Mouse (Mus musculus) cerebellum, postnatal 14 days (tissue): Measurements from ENCODE around the gene Elobl.
"Not testable (repeated sequence)": the region's sequence is repeated elsewhere in the genome, so short reads cannot be mapped to it uniquely, and the experiment has no call there.

ENCODE experiments used
- DNase-seq, 2 experiments: peaks; one replicate each; pipeline ENCODE4 v3.0.0; 2021; ENCODE audit warnings: mixed read lengths in 2 of 2

Gene Elobl

DNA sequence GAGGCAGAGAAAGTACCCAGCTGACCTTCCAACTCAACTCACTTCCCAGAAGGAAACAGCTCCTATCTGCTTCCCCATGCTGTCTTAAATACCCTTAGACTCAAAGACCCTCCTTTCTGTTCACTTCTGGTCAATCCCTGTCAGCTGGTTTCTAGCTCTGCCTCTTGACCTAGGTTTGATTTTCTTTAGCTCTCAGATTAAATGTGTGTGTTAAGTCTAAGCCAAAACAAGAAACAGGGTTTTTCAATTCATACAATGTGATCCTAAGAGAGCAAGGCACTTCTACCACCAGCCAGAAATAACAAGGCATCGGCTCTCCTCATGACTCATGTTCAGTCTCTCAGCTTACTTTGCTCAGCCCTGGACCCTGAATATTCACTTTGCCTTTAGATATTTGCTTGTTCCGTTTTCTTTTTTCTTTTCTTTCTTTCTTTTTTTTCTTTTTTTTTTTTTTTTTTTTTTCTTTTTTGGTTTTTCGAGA is at the start of gene Elobl:
Gene Elobl (minus strand): TSS at position 51 of the 481 bp plus-strand sequence.
- no peak for DNase-seq

DNA sequence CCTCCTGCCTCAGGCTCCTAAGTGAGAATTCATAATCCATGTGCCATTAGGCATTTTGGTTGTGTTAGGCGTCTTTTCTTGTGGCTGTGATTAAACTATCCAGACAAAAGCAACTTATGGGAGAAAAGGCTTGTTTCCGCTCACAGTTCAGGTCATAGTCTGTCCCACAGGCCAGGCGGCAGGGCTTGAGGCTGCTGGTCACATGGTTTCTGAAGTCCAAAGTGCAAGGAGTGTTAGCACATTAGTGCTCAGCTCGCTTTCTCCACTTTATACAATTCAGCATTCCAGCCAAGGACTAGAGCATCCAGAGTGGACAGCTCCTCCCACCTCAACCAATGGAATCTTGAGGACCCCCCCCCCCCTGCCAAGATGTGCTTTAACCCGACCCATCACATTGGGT is 45.5 kb upstream of the Elobl start:
- DNase-seq = no peak

- no peak for DNase-seq
Measured at GRCm38 (mm10) chr11:89009496-89009895, 42.8 kb upstream of the Elobl start.

DNA sequence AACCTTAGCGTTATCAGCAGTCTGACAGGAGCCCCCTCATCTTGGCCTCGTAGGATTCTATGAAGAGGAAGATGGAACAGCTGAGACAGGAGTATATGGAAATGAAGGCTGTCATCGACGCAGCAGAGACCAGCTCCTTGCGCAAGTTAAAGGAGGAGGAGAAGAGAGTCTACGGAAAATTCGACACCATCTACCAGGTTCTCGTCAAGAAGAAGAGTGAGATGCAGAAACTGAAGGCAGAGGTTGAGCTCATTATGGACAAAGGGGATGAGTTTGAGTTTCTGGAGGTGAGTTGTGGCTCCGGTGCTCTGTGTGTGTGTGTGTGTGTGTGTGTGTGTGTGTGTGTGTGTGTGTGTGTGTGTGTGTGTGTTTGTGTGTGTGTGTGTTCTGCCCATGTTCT is 42.3 kb upstream of the Elobl start:
- no peak for DNase-seq

DNA sequence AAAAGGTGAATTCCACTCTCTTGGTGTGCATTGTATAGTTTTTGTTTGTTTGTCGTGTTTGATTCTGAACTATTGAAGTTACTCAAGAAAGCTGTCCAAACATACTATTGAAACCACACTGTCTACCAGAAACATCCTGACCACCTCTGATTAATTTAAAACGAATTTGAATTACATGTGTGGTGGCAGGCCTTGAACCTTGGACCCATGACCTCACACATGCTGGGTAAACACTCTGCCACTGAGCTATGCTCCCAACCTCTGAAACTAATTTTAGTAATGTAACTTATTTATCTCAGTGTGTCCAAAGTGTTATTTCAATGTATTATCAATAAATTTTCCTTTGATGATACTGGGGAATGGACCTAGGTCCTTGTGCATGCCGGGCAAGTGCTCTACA is 40.9 kb upstream of the Elobl start:
- no peak for DNase-seq

DNA sequence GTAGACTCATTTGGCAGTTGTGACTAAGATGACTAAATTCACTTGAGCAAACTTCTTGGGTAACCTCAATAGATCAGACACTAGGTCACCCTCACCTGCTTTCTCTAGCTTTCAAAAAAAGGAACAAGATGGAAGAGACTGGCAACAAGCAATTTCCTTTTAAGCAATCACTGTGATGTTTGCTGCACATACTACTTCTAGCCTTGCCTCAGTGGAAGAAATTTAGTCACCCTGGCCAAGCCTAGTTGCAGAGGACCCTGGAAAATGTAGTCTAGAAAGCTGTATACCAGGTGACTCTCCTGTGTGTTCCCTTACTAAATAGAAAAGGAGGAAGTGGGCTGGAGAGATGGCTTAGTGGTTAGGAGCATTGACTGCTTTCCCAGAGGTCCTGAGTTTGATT is 39.7 kb upstream of the Elobl start:
- no peak for DNase-seq

DNA sequence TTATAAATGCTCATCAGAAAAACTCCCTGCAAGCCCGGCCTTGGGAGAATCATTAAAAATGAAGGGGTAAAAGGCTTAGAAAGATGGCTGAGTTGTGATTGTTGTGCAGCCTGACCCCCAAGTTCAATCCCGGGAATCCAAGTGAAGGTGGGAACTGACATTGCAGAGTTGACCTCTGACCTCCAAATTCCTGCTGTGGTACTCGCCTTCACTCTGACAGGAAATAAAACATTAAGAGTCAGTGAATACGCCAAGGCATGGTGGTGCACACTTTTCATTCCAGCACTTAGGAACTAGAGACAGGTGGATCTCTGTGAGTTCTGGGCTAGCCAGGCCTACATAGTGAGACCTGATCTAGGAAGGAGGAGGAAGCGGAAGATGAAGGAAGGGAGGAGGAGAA is 38.7 kb upstream of the Elobl start:
- DNase-seq = no peak

DNA sequence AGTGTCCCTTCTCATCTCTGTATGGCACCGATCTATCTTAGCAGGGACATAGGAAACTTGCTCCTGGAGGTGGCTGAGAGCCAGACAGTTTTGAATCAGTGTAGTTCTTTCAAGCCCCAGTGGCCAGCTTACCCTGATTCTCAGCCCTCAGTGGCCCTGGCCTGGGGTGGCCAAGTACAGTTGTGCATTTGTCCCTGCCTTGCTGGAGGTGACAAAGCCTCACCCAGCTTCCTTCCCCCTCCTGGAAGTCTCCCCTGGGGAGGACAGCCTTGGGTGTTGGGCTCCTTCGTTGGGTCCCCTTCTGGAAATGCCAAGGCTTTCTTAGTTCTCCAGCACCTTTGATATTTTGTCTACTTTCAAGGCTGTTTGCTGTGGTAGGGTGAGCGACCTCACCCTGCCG is 37.0 kb upstream of the Elobl start:
- DNase-seq = no peak

DNA sequence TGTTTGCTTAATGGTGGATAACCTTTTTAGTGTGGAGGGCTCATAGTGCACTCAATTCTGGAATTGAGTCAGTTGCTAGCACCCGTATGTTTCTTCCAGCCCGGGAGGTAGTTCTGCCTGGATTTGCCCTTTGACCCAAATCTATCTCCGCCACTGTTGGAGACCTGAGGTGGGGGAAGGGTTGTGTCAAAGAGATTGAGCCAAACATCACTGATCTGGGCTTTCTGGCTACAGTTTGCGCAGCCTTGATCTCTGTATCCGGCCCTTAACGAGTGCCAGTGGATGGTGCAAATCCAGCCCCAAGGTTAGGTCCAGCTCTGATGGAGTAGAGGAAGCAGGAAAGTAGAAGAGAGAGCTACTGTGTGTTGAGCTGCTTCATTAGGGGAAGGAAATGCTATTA is 36.3 kb upstream of the Elobl start:
- no peak for DNase-seq

DNA sequence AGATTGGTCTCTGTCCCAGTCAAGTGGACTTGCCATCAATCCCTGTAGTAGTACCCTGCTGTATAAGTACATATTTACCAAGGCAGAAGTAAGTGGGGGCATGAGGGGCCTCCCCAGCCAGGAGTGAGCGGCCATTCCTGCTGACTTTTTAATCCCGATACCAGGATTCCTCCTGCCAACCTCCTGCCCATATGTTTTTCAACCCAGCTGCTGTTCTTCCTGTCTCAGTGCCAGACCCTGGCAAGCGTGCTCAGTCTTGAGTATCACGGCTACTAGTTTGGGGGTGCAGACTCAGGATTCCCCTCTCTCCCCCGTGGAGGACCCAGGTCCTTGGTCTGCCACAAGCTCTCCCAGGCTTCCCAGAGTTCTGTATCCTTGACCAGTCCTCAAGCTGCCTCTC is 35.9 kb upstream of the Elobl start:
- DNase-seq = peak; percentile 28 to 54

DNA sequence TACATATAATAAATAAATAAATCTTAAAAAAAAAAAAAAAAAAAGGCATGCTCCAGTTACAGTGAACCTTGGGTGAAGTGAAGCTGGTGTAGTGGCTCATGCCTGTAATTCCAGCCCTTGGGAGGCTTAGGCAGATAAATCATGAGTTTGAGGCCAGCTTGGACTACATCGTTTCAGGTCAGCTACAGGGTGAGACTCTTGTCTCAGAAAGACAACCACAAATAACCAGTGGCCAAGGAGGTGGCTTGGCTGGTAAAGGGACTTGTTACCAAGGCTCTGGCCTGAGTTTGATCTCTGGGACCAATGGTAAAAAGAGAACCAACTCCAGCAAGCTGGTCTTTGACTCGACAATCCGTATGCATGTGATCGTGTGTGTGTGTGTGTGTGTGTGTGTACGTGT is 35.3 kb upstream of the Elobl start:
- no peak for DNase-seq

GRCm38 (mm10) chr11:89001569-89001968 is 34.8 kb upstream of the Elobl start:
- no peak for DNase-seq

GRCm38 (mm10) chr11:89000527-89000819 is 33.7 kb upstream of the Elobl start:
- DNase-seq = no peak

- DNase-seq = no peak
Measured at GRCm38 (mm10) chr11:88999723-89000526, 33.2 kb upstream of the Elobl start.

- DNase-seq = peak in 1 of 2 experiments; percentile 28
Measured at GRCm38 (mm10) chr11:88998974-88999722, 32.4 kb upstream of the Elobl start, which contains the start of gene Trim25. TSS of gene Trim25 (plus strand) at chr11:88999376.

- no peak for DNase-seq
Measured at GRCm38 (mm10) chr11:88998406-88998805, 31.7 kb upstream of the Elobl start.

GRCm38 (mm10) chr11:88997343-88997742 is 30.6 kb upstream of the Elobl start:
- DNase-seq = not testable (repeated sequence)

GRCm38 (mm10) chr11:88996427-88996826 is 29.7 kb upstream of the Elobl start:
- no peak for DNase-seq

GRCm38 (mm10) chr11:88995616-88996015 is 28.9 kb upstream of the Elobl start:
- no peak for DNase-seq

- no peak for DNase-seq
Measured at GRCm38 (mm10) chr11:88994492-88994891, 27.8 kb upstream of the Elobl start.

- peak in 1 of 2 experiments; percentile 52 for DNase-seq
Measured at GRCm38 (mm10) chr11:88993625-88994024, 26.9 kb upstream of the Elobl start.

DNA sequence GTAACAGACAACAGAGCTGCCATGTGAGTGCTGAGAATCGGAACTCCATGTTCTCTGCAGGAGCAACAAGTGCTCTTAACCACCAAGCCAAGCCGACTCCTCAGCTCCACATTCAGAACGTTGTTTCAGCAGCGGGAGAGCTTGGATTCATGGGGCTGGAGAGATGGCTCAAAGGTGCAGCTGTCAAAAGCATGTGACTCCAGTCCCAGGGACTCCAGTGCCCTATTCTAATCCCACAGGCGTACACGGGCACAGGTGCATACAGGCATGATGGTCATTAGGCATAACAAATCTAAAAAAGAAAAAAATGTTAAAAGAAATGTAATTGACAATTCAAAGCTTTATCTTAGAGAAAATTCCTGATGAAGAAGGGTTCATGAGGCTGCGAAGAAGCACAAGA is 26.5 kb upstream of the Elobl start:
- DNase-seq = no peak

DNA sequence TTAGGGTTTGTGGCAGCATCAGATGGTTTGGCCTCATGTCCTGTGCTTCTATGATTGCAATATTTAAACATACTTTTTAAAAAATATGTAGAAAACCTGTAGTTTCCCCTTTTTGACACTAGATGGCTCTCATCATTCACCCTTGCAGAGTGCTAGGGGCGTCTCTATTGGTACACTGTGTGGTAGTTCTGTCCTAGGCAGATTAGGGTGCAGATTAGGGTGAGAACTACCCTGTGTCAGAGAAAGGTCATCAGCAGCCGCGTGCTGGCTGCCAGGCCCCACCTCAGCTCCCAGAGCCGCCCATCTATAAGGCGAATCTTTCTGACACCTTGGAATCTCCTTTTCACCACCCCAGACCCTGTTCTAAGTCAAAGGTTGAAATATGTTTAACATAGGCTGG is 22.8 kb upstream of the Elobl start:
- no peak for DNase-seq

DNA sequence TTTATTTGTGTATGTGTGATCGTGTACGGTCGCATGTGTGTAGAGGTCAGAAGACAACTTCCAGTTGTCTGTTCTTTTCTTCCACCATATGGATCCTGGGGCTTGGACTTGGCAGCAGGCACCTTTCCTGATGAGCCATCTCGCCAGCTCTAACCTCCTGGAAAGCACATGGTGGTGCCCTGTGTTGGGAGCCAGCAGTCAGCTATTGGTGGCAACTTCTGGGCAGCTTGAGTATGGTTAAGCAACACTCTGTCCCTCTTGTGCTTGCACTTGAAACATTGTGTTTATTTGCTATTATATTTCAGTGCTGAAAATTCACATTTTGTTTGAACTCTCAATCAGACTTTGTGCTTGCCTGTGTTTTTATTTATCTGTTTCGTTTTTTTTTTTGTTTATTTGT is 22.2 kb upstream of the Elobl start:
- no peak for DNase-seq
